Comparison of ENCODE assay signal across 9 mouse cellular contexts in genomic region chr6:58546816-58547215, GRCm38 (mm10). TPM values are rescaled to one million over a fixed set of nuclear protein-coding genes. Genes with fewer than 3 reads are reported as not detected.
DNase-seq lines count a peak whose midpoint lies in the region; ATAC-seq and TF ChIP-seq lines count a peak whose summit lies in the region.
"Had no signal": no experiment of that assay in that cellular context is flagged by ENCODE, and none has a peak within 500 bp of the region (broad histone marks: within the 10 kb centered on the region; RNA-seq: fewer than 3 reads in every experiment).

No protein-coding gene starts in this region.

- H3K27me3 ChIP-seq in spleen, adult 2 months (ENCODE audit: control insufficient read depth, insufficient read depth, low read length) = no peaks in the 10 kb centered on the region
- H3K27me3 ChIP-seq in liver, embryonic 14.5 days (ENCODE audit: control insufficient read depth, insufficient read depth, low read length) = no peaks in the 10 kb centered on the region
- H3K27me3 ChIP-seq: liver, embryonic 13.5 days had no signal

- TF ChIP-seq EP300 in liver, embryonic 14.5 days (IDR thresholded peaks at IDR 0.05; ENCODE audit: low read depth) = no peak

- no peak overlapping the region for H3K4me3 ChIP-seq in spleen, adult 2 months (ENCODE audit: extremely low read depth, insufficient read depth, insufficient read length)
- no peak overlapping the region for H3K4me3 ChIP-seq in liver, embryonic 14.5 days (ENCODE audit: insufficient read depth in 1 of 2, low read depth in 2 of 2, low read length in 2 of 2)
- H3K4me3 ChIP-seq: liver, embryonic 13.5 days had no signal

- peak; percentile 46 to 75 for DNase-seq in adrenal gland, adult (ENCODE audit: inconsistent age in 2 of 2, low spot score in 1 of 2)
- no peak for DNase-seq in adrenal gland, adult 8-10 months
- peak; percentile 3 to 35 for DNase-seq in spleen, adult 2 months (ENCODE audit: low read depth in 1 of 2, low spot score in 2 of 2)
- no peak for DNase-seq in spleen, adult 12 weeks (ENCODE audit: low spot score)
- DNase-seq in cerebellum, postnatal 36 days = peak; percentile 44 to 47
- DNase-seq in induced T-regulatory cell, adult 2 months (ENCODE audit: low read depth) = peak; percentile 59
- peak; percentile 12 to 35 (median 14) for DNase-seq in liver, embryonic 14.5 days (ENCODE audit: low read depth in 3 of 3, low spot score in 3 of 3)
- DNase-seq in right cerebral cortex, postnatal 25 days = peak; percentile 41
- DNase-seq: liver, embryonic 13.5 days had no signal

- H3K36me3 ChIP-seq in spleen, adult 2 months (ENCODE audit: control insufficient read depth, insufficient read depth, low read length) = no peaks in the 10 kb centered on the region
- no peaks in the 10 kb centered on the region for H3K36me3 ChIP-seq in liver, embryonic 14.5 days (replicated peaks; ENCODE audit: control insufficient read depth, insufficient read depth, low read depth)
- H3K36me3 ChIP-seq: liver, embryonic 13.5 days had no signal

- H3K9ac ChIP-seq in liver, embryonic 14.5 days (replicated peaks) = no peak overlapping the region
- H3K9ac ChIP-seq: liver, embryonic 13.5 days had no signal

- no peak overlapping the region for H3K4me2 ChIP-seq in liver, embryonic 14.5 days (ENCODE audit: low read depth)
- H3K4me2 ChIP-seq: liver, embryonic 13.5 days had no signal

- TF ChIP-seq POLR2A in spleen, adult 2 months (IDR thresholded peaks at IDR 0.05; ENCODE audit: low read depth, low read length) = no peak

- no peaks in the 10 kb centered on the region for H3K9me3 ChIP-seq in liver, embryonic 14.5 days (ENCODE audit: control insufficient read depth, low read length)
- H3K9me3 ChIP-seq: liver, embryonic 13.5 days had no signal

- H3K27ac ChIP-seq in spleen, adult 2 months (ENCODE audit: insufficient read depth, low read length) = no peak overlapping the region
- no peak overlapping the region for H3K27ac ChIP-seq in liver, embryonic 14.5 days
- H3K27ac ChIP-seq: liver, embryonic 13.5 days had no signal

- WGBS in spleen, adult 2 months = 7% methylated on average over 4 of the region's 4 CpGs
- WGBS in liver, embryonic 14.5 days (ENCODE audit: insufficient replicate concordance) = 1% methylated on average over 4 of the region's 4 CpGs

- no peaks in the 10 kb centered on the region for H3K4me1 ChIP-seq in spleen, adult 2 months (ENCODE audit: control insufficient read depth, insufficient read depth, insufficient read length)
- no peaks in the 10 kb centered on the region for H3K4me1 ChIP-seq in liver, embryonic 14.5 days (replicated peaks; ENCODE audit: control insufficient read depth in 2 of 2, insufficient read depth in 2 of 2, low read length in 1 of 2)
- H3K4me1 ChIP-seq: liver, embryonic 13.5 days had no signal

- TF ChIP-seq CTCF in spleen, adult 2 months (IDR thresholded peaks at IDR 0.05; ENCODE audit: extremely low read depth, insufficient read depth, insufficient read length, insufficient replicate concordance) = peak; percentile 60; the same call in 1 of the 2 replicates
- TF ChIP-seq CTCF in liver, embryonic 14.5 days (IDR thresholded peaks at IDR 0.05; ENCODE audit: low read depth) = peak; percentile 81

- ATAC-seq in liver, embryonic 14.5 days (ENCODE audit: insufficient read depth) = no peak

RNA-seq across cellular contexts. Expression of gene Abcg2, which starts 37.5 kb away (rescaled TPM):
- total RNA-seq in adrenal gland, adult 8-10 months (2022) = 10 to 100 TPM; 22.6 to 47.4 (median 31.8) TPM
- 4.4 and 5.1 TPM in 2 replicates for polyA plus RNA-seq in spleen, adult 2 months (2012; rRNA removed)
- polyA plus RNA-seq in liver, embryonic 14.5 days (2012; rRNA removed) = 49.2 and 66.5 TPM in 2 replicates
- polyA plus RNA-seq in liver, embryonic 14.5 days (2014; fragmentation: Nextera tagmentation; extraction: Ambion mirVana) = 166 and 171 TPM in 2 replicates

Comparison
In these comparisons a context has a peak if more than half of its experiments do, and no peak if none do; other contexts are left out.
1. DNase-seq: peak in adrenal gland, adult (2 of 2), spleen, adult 2 months (2 of 2), cerebellum, postnatal 36 days (2 of 2), induced T-regulatory cell, adult 2 months (single experiment), liver, embryonic 14.5 days (3 of 3) and right cerebral cortex, postnatal 25 days (single experiment); none in adrenal gland, adult 8-10 months (single experiment) and spleen, adult 12 weeks (single experiment).